Mouse (Mus musculus) cerebellum, adult 9-11 months (tissue): ENCODE data around the gene Zfp931.
"Not testable (repeated sequence)": the region's sequence is repeated elsewhere in the genome, so short reads cannot be mapped to it uniquely, and the experiment has no call there.

Experiments used
- DNase-seq: peaks from one replicate; pipeline ENCODE4 v3.0.0; 2022

Zfp931 gene

GRCm38 (mm10) chr2:178078166-178078717 is at the start of gene Zfp931:
Zfp931 (minus strand) TSS chr2:178078476.
- DNase-seq: peak; percentile 58

GRCm38 (mm10) chr2:178126041-178126820 is 48.0 kb upstream of the Zfp931 start:
- DNase-seq: peak; percentile 23

DNA sequence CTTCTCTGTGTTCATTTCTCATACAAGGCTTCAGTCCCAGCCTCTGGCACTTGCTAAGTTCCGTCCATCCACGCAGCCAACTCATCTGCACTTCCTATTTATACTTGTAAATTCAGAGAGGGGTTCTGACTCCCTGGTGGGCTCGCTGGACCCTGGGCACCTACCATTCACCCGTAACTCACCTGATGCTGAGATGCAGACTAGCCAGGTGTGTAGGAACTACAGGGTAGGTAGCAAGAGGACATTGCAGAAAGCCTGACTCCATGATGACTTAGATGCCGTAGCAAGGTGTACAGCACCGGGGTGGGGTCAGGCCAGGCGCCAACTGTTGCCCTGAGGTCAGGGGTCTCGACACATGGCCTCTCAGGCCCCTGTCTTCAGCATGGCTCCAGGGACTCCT is 47.2 kb upstream of the Zfp931 start:
- peak; percentile 42 for DNase-seq

DNA sequence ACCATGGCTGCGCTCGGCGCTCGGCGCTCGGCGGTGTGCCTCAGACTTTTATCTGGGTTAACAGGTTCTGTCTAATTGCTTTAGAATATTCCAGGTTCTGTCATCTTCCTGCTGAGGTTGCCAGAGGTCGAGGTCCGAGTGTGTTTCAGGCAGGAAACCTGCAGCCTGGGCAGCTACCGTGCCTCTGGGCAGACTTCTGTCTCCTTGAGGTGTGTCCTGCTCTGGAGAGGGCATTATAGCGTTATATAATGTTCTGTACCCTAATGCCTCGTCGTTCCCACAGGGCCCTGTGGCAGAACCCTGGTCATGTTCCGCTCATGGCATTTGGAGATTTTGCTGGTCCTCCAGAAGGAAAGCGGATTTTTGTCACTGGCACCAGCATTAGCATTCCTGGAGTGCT is 45.2 kb upstream of the Zfp931 start:
- DNase-seq: no peak

GRCm38 (mm10) chr2:178121946-178122665 is 43.8 kb upstream of the Zfp931 start:
- peak; percentile 57 for DNase-seq

- DNase-seq: peak; percentile 68
Measured at GRCm38 (mm10) chr2:178121375-178121688, 43.1 kb upstream of the Zfp931 start.

DNA sequence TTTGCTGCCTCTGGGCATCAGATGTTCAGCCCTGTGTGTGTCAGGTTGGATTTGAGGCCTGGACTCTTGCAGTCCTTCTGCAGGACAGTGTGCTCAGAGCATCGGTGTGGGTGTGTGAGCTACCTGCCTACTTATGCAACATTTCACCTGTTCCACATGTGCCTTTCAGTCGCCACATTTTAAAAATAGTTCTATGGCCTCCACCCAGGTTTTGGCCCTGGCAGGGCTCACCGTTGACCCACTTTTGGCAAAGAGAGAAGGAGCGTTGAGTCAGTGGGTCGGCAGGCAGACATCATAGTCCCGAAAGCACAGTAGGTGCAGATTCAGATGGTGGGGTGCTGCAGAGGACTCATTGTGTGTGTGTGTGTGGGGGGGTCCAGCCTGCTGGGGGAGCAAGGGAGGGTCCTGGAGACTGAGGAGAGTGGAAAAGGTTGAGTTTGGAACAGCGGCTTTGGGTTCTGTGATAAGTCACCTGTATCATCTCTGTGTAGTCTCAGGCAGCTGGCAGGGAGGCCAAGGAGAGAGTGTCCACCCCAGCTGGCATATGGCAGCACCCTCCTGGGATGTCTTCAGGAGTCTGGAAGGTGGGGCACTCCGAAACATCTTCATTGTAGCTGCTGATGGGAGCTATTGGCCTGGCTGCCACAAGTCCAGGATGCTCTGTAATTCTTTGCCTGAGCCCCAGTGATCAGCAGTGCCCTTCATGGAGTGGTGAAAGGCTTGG is 42.5 kb upstream of the Zfp931 start:
- peak; percentile 81 for DNase-seq

DNA sequence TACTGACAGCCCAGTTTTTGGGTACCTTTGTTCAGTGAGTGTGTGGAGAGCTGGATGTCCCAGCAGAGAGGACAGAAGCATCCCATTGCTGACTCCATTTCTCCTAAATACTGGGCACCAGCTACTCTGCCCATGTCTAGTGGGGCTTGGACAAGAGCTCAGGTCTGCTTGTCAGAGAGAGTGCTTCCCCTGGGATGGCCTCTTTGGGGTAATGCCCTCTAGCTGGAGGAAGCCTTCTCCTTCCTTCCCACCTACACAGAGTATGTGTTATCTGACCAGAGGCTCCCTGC is 42.0 kb upstream of the Zfp931 start:
- no peak for DNase-seq

DNA sequence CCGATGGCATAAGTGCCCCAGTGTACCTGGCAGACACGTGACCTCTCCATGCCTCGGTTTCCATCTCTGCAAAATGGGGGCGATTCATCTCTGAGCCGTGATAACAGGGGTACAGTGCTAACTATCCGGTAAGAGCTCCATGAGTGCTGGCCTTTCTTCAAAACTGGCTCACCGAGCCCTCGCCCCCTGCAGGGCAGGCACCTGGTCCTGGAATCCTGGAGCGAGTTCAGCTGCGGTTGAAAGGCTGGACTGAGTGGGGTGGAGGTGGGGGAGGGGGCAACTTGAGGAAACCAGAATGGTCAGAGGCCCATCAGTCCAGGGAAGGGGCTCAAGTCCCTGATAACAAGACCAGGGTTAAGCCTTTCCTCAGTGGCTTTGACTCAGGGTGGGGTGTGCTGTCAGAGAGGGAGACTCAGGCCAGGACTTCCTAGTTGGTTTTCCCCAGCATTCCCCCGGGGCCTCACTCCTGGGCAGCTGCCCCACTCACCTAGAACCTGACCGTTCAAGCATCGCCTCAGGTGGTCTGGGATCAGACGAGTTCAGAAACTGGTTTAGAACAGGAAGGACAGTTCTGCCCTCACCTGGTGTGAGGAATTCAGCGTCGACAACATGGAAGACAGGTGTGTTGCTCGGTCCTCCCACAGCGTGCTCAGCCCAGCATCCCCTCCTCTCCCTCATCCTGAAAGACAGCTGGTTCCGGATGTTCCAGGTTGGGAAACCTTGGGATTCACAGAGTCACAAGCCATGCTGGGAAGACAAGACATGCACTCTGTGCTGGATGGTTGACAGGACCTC is 41.5 kb upstream of the Zfp931 start:
- DNase-seq: peak; percentile 87

- peak; percentile 79 for DNase-seq
Measured at GRCm38 (mm10) chr2:178118801-178119560, 40.7 kb upstream of the Zfp931 start, which contains the start of gene Phactr3. Phactr3 (plus strand) TSS chr2:178118975.

DNA sequence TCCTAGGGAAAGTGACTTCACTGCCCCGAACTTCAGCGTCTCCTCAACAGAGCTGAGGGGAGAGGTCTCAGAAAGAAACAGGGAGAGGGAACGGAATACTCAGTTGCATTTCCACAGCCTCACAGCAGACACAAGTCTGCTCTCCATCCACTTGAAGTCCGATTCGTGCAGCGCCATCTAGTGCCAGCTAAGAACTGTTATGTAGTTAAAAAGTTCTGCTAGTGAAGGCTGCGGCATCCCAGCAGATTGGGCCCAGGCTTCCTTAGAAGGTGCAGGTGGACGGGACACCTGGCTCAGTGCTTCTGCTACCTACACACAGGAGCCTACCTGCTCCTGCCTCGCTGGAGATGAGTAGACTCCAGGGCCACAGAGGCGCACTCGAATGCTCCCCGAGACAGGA is 39.7 kb upstream of the Zfp931 start:
- DNase-seq: peak; percentile 80

GRCm38 (mm10) chr2:178101957-178102356 is 23.7 kb upstream of the Zfp931 start:
- peak; percentile 82 for DNase-seq

GRCm38 (mm10) chr2:178098021-178098420 is 19.7 kb upstream of the Zfp931 start:
- peak; percentile 71 for DNase-seq

DNA sequence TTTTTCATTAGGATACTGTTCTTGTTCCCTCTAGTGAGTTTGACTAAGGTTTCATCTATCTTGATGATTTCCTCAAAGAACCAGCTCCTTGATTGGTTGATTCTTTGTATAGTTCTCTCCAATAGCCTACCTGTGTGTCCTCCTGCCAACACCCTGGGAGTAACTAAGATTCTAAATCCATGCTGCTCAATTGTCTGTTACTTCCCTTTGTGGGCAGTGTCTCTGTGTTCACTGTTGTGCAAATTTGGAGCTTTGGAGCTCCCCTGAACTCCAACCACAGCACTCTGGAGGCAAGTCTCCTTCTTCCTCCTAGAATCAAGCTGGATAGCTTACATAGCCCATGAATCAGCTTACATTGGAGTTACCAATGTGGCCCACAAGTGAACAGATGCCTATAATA is 11.3 kb upstream of the Zfp931 start:
- DNase-seq: no peak

DNA sequence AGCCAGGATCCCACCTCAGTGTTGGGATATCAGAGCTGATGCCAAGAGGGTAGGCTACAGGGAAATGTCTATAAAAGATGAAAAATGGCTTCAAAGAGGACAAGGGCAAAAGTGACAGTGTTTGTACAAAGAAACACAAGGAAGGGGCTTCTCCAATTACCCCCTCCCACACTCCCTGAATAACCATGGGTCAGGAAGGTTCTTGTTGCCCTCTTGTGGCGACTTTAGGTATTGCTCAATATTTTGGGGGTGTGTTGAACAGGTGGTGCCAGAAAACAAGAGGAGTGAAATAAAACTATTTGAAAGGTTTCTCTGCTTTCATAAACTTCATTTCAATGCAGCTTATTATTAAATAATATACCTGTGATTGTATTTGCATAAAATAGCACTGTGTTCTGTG is 20.1 kb downstream of the Zfp931 start:
- peak; percentile 29 for DNase-seq

- not testable (repeated sequence) for DNase-seq
Measured at GRCm38 (mm10) chr2:178027601-178028000, 50.7 kb downstream of the Zfp931 start.

DNA sequence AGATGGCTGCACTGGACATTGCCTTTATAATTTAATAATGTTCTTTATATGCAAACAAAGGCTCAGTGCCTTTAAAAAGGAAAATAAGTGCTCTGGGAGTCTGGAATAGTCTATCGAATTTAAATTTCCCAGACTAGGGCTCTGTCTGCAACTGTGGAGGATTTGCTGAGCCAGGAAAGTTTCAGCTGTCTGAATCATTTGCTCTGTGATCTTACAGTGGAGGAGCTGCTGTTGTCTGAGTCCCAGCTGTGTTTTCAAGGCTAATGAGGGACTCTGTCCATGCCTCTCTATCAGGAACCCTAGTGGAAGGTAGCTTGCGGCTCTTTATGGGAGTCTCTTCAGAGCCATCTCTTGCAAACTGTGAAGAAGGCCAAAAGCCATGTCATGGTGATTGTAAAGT is 54.4 kb downstream of the Zfp931 start:
- DNase-seq: not testable (repeated sequence)

DNA sequence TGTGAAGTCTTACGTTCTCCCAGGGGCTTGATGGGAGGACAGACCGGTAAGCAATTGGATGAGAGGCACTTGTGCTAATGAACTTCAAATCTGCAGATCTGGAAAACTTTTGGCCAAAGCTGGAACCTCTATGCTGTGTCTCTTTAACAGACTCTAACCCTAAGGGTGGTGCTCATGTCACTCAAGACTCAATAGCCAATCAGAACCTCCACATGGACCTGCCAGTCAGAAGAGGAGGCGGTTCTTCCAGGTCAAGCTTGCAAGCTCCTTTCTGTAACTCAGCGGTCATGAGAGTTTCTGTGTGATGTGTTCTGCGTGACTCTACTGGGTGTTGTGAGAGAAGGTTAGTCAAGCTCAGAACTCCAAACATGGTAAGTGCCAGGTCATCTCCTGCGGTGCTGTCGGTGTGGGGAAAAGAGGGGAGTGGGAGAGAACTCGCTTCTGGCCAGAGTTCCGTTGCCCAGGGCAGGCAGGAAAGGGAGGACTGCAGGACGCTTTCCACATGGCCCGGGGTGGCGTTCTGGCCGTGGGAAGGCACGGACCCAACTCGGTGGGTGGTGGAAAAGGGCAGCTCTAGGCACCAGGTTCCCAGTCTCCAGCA is 55.2 kb downstream of the Zfp931 start, which contains the start of gene Zfp971:
TSS of gene Zfp971 (plus strand) at position 274 of the 601 bp plus-strand sequence.
- DNase-seq: peak; percentile 76

DNA sequence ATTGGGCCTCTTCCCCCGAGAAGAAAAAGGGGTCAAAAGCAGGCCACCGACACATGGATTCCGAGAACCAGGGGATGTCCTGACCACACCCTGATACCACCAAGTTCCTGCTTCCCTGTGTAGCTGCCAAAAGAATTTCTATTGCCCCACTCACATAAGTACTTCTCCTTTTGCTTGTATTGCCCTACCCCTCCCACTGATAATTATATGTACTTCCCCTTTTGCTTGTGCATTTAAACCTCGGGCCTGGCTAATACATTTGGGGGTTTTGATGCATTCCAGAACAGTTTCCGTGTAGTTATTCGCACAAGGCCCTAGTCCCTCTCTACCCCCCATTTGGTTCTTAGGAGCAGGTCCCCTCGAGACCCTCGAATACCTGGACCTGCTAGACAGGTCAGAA is 57.5 kb downstream of the Zfp931 start:
- not testable (repeated sequence) for DNase-seq

DNA sequence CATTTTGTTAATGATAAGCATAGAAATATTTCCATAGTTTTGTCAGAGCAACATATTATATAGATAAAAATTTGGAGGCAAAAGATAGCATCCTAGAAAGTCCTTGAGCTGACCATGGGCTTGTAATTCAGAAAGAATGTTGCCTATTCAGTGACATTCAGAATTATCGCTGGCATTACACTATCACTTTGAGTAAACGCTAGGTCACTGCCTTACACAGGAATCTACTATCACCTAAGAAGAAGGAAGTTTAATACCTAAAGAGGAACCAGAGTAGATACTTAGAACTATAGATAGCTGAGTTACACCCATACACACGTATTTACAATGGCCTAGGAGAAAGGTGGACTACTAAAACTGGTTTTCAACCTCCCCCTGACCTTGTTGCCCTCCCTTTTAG is 58.8 kb downstream of the Zfp931 start:
- DNase-seq: not testable (repeated sequence)
